Mouse (Mus musculus) CH12.LX (cell line): ENCODE data around the gene Gm20388. TPM values are rescaled to one million over a fixed set of nuclear protein-coding genes. Genes with fewer than 3 reads are reported as not detected.

ENCODE experiments used
- DNase-seq: peaks from one replicate; pipeline ENCODE4 v3.0.0-alpha.2; 2013; ENCODE audit errors: extremely low read depth
- H3K27ac ChIP-seq: 2 replicates; pipeline ENCODE4 v1.5.1; 2012; ENCODE audit warnings: low read depth, mild to moderate bottlenecking, control low read depth, moderate library complexity; ENCODE audit not compliant: insufficient read depth
- H3K27me3 ChIP-seq: replicated peaks from 2 replicates; pipeline ENCODE3; 2012; ENCODE audit warnings: inconsistent platforms
- H3K36me3 ChIP-seq, 2 experiments: replicated peaks in 1 of 2; 2 replicates each; pipeline versions ENCODE3 to v1.6.1; 2012; ENCODE audit warnings: inconsistent platforms in 1 of 2, low read length in 1 of 2, mild to moderate bottlenecking in 1 of 2, mixed read lengths in 1 of 2, moderate library complexity in 1 of 2; ENCODE audit not compliant: control insufficient read depth in 1 of 2, insufficient read depth in 1 of 2
- H3K4me1 ChIP-seq, 2 experiments: 2 replicates each; pipeline ENCODE4 v1.6.1; 2012; ENCODE audit warnings: inconsistent platforms in 1 of 2, moderate library complexity in 1 of 2; ENCODE audit not compliant: insufficient read depth in 2 of 2, control insufficient read depth in 1 of 2
- H3K4me2 ChIP-seq: 2 replicates; pipeline ENCODE4 v1.6.1; 2012; ENCODE audit warnings: low read depth, mild to moderate bottlenecking, control low read depth; ENCODE audit not compliant: poor library complexity, insufficient read depth, severe bottlenecking
- H3K4me3 ChIP-seq, 3 experiments: fragments of 150-350 bp in 1 of 3; sonication (generic) in 1 of 3; replicated peaks in 1 of 3; 2 replicates each; pipeline versions ENCODE3 to v1.5.1; 2011 to 2012; ENCODE audit warnings: low read depth in 2 of 3, low read length in 2 of 3, mild to moderate bottlenecking in 2 of 3, moderate library complexity in 2 of 3, control low read depth in 1 of 3, improper control_type of control experiment in 1 of 3, inconsistent platforms in 1 of 3, mixed read lengths in 1 of 3; ENCODE audit not compliant: poor library complexity in 1 of 3
- H3K79me2 ChIP-seq: replicated peaks from 2 replicates; pipeline ENCODE4 v1.6.1; 2012; ENCODE audit warnings: mild to moderate bottlenecking, moderate library complexity; ENCODE audit not compliant: control insufficient read depth, poor library complexity, insufficient read depth, severe bottlenecking; ENCODE audit errors: extremely low read depth
- H3K9ac ChIP-seq: 2 replicates; pipeline ENCODE4 v1.6.1; 2012; ENCODE audit warnings: low read depth, mild to moderate bottlenecking, control low read depth, moderate library complexity; ENCODE audit not compliant: insufficient read depth
- H3K9me3 ChIP-seq: replicated peaks from 2 replicates; pipeline ENCODE3; 2012; ENCODE audit warnings: low read length, inconsistent platforms, mixed read lengths
- BHLHE40 ChIP-seq: IDR thresholded peaks from 2 replicates; pipeline ENCODE4 v1.6.1; 2011; ENCODE audit warnings: mild to moderate bottlenecking, low read depth, low read length, improper control_type of control experiment
- CHD1 ChIP-seq: IDR thresholded peaks from 2 replicates; pipeline ENCODE4 v1.6.1; 2012; ENCODE audit warnings: low read depth, low read length, improper control_type of control experiment, inconsistent platforms
- CTCF ChIP-seq, 2 experiments: IDR thresholded peaks in 1 of 2; conservative IDR thresholded peaks in 1 of 2; 2 replicates each; pipeline ENCODE4 v1.5.1; 2011 to 2012; ENCODE audit warnings: low read depth in 2 of 2, low read length in 2 of 2, improper control_type of control experiment in 1 of 2, inconsistent platforms in 1 of 2, mild to moderate bottlenecking in 1 of 2, moderate library complexity in 1 of 2
- E2F4 ChIP-seq: IDR thresholded peaks from 2 replicates; pipeline ENCODE4 v1.6.1; 2011; ENCODE audit warnings: low read depth, low read length, improper control_type of control experiment; ENCODE audit not compliant: insufficient replicate concordance
- ELF1 ChIP-seq: IDR thresholded peaks from 2 replicates; pipeline ENCODE4 v1.6.1; 2014; ENCODE audit warnings: low read depth, mild to moderate bottlenecking, inconsistent platforms, low read length, improper control_type of control experiment
- EP300 ChIP-seq: IDR thresholded peaks from 2 replicates; pipeline ENCODE4 v1.6.1; 2011; ENCODE audit warnings: low read length, improper control_type of control experiment
- HCFC1 ChIP-seq: IDR thresholded peaks from 2 replicates; pipeline ENCODE4 v1.6.1; 2012; ENCODE audit warnings: low read depth, mild to moderate bottlenecking, inconsistent platforms, low read length, improper control_type of control experiment
- IRF4 ChIP-seq: IDR thresholded peaks from 2 replicates; pipeline ENCODE4 v1.6.1; 2014; ENCODE audit warnings: low read depth, mild to moderate bottlenecking, inconsistent platforms, low read length, improper control_type of control experiment
- JUND ChIP-seq: conservative IDR thresholded peaks from 2 replicates; pipeline ENCODE4 v1.6.1; 2011; ENCODE audit warnings: low read depth, low read length, improper control_type of control experiment
- KAT2A ChIP-seq: IDR thresholded peaks from 2 replicates; pipeline ENCODE4 v1.6.1; 2012; ENCODE audit warnings: low read length, improper control_type of control experiment, inconsistent platforms; ENCODE audit not compliant: insufficient replicate concordance
- MAFK ChIP-seq: IDR thresholded peaks from 2 replicates; pipeline ENCODE4 v1.6.1; 2011; ENCODE audit warnings: low read length, improper control_type of control experiment; ENCODE audit not compliant: insufficient replicate concordance
- MEF2A ChIP-seq: IDR thresholded peaks from 2 replicates; pipeline ENCODE4 v1.6.1; 2014; ENCODE audit warnings: low read depth, mild to moderate bottlenecking, inconsistent platforms, low read length, improper control_type of control experiment, borderline replicate concordance
- MXI1 ChIP-seq: IDR thresholded peaks from 2 replicates; pipeline ENCODE4 v1.6.1; 2011; ENCODE audit warnings: mild to moderate bottlenecking, low read depth, low read length, improper control_type of control experiment
- MYC ChIP-seq: IDR thresholded peaks from 2 replicates; pipeline ENCODE4 v1.6.1; 2011; ENCODE audit warnings: low read depth, mild to moderate bottlenecking, improper control_type of control experiment, low read length
- NELFE ChIP-seq: IDR thresholded peaks from 2 replicates; pipeline ENCODE4 v1.6.1; 2011; ENCODE audit warnings: low read depth, low read length, improper control_type of control experiment
- NRF1 ChIP-seq: IDR thresholded peaks from 2 replicates; pipeline ENCODE4 v1.6.1; 2014; ENCODE audit warnings: low read depth, mild to moderate bottlenecking, inconsistent platforms, low read length, improper control_type of control experiment, moderate library complexity
- POLR2A ChIP-seq: IDR thresholded peaks from 2 replicates; pipeline ENCODE4 v1.6.1; 2011; ENCODE audit warnings: low read depth, mild to moderate bottlenecking, improper control_type of control experiment, low read length
- POLR2AphosphoS2 ChIP-seq: IDR thresholded peaks from 2 replicates; pipeline ENCODE4 v1.6.1; 2011; ENCODE audit warnings: low read depth, low read length, improper control_type of control experiment
- RAD21 ChIP-seq: IDR thresholded peaks from 2 replicates; pipeline ENCODE4 v1.6.1; 2011; ENCODE audit warnings: low read depth, mild to moderate bottlenecking, low read length, improper control_type of control experiment, moderate library complexity
- RCOR1 ChIP-seq: conservative IDR thresholded peaks from 2 replicates; pipeline ENCODE4 v1.6.1; 2012; ENCODE audit warnings: low read depth, mild to moderate bottlenecking, inconsistent platforms, low read length, improper control_type of control experiment
- SIN3A ChIP-seq: IDR thresholded peaks from 2 replicates; pipeline ENCODE4 v1.6.1; 2012; ENCODE audit warnings: low read length, improper control_type of control experiment, inconsistent platforms
- SMC3 ChIP-seq: IDR thresholded peaks from 2 replicates; pipeline ENCODE4 v1.6.1; 2011; ENCODE audit warnings: low read depth, low read length, improper control_type of control experiment
- TCF12 ChIP-seq: IDR thresholded peaks from 2 replicates; pipeline ENCODE4 v1.6.1; 2014; ENCODE audit warnings: low read depth, mild to moderate bottlenecking, inconsistent platforms, low read length, improper control_type of control experiment
- USF2 ChIP-seq: conservative IDR thresholded peaks from 2 replicates; pipeline ENCODE4 v1.6.1; 2011; ENCODE audit warnings: low read depth, low read length, improper control_type of control experiment
- ZKSCAN1 ChIP-seq: IDR thresholded peaks from 2 replicates; pipeline ENCODE4 v1.6.1; 2012; ENCODE audit warnings: low read depth, inconsistent platforms, low read length, improper control_type of control experiment, borderline replicate concordance
- ZMIZ1 ChIP-seq: IDR thresholded peaks from 2 replicates; pipeline ENCODE4 v1.6.1; 2012; ENCODE audit warnings: low read depth, mild to moderate bottlenecking, inconsistent platforms, low read length, improper control_type of control experiment
- dilution Hi-C: fragments of 300-500 bp; cut with MboI; formaldehyde crosslinking; loops from 2 replicates; pipeline ENCODE4 v1.14.3; 2020; ENCODE audit warnings: low sequenced_read_pairs; ENCODE audit not compliant: extremely low pct_unique_long_range_greater_than_20kb, extremely low pct_ligation_motif_present
- in situ Hi-C: fragments of 300-500 bp; cut with MboI; formaldehyde crosslinking; loops from 3 replicates; pipeline ENCODE4 v1.14.3; 2019; ENCODE audit warnings: low sequenced_read_pairs, low pct_ligation_motif_present, low pct_unique_long_range_greater_than_20kb, mixed read lengths
- polyA plus RNA-seq: library from polyadenylated mRNA; unstranded; fragments of >175 nt; gene quantifications from 2 replicates; pipeline ENCODE4 v1.2.1, GENCODE M21; 2012; ENCODE audit warnings: low read depth; ENCODE audit not compliant: insufficient read length
- total RNA-seq, 2 experiments: library from RNA; depleted of rRNA; stranded (reverse); fragments of 300-350 nt in 1 of 2; fragments of >200 nt in 1 of 2; gene quantifications; 2 replicates each; pipeline ENCODE4 v1.2.3; 2012 to 2014

Gm20388 gene
- total and polyA plus RNA-seq, 3 experiments = 14.8 to 26.3 (median 22.2) TPM

DNA sequence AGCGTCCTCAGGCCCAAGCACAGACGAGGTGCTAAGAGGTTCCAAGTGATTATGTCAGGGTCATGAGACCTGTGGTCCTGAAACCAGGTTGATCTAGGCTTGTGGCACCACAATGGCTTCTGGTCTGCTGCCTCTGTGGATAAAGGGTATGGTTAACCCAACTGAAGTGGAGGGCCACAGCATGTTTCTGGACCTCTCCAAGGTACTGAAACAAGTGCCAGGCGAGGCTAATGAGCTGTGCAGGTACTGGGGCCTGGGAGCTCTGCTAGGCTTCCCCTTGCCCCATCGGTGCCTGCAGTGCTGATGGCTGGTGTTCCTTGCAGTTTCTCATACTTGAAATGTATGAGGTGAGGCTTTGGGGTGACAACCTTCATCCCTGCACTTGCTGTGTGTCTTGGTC is 2826.4 kb downstream of the Gm20388 start:
- Histone ChIP-seq H3K9me3 (no peaks in the 10 kb centered on the region), H3K9ac (no peak overlapping the region), H3K4me3 (no peak overlapping the region), H3K36me3 (no peaks in the 10 kb centered on the region), H3K79me2 (no peaks in the 10 kb centered on the region), H3K4me2 (no peak overlapping the region), H3K27me3 (peaks cover 10% of the 10 kb centered on the region), H3K27ac (no peak overlapping the region), H3K4me1 (peaks cover 11 to 29% of the 10 kb centered on the region in 2 experiments)
- dilution Hi-C loops (no loop called here), in situ Hi-C loops (no loop called here)
- DNase-seq = peak; percentile 34
- TF ChIP-seq NELFE = no peak
- no peak for TF ChIP-seq ZMIZ1
- 0 out of 2 replicates have a peak, but pooled peaks have one; percentile 64 for TF ChIP-seq MXI1

- no peak overlapping the region for H3K4me3 ChIP-seq
- H3K4me1 ChIP-seq = peaks cover 11 to 29% of the 10 kb centered on the region in 2 experiments
- no peaks in the 10 kb centered on the region for H3K79me2 ChIP-seq
- H3K27me3 ChIP-seq = peaks cover 10% of the 10 kb centered on the region
- H3K36me3 ChIP-seq = no peaks in the 10 kb centered on the region
- no peak overlapping the region for H3K27ac ChIP-seq
- no peak overlapping the region for H3K9ac ChIP-seq
- no peaks in the 10 kb centered on the region for H3K9me3 ChIP-seq
- dilution Hi-C loops (no loop called here), in situ Hi-C loops (no loop called here)
- no peak for TF ChIP-seq MXI1
- TF ChIP-seq JUND = no peak
- no peak for TF ChIP-seq IRF4
- no peak for DNase-seq
- H3K4me2 ChIP-seq = no peak overlapping the region
Measured at GRCm38 (mm10) chr8:122737886-122738285, 2827.2 kb downstream of the Gm20388 start.

- Histone ChIP-seq H3K27ac (no peak overlapping the region), H3K4me1 (peaks cover 11 to 29% of the 10 kb centered on the region in 2 experiments)
- TF ChIP-seq POLR2AphosphoS2 = no peak
- no peak for TF ChIP-seq NELFE
- 0 out of 2 replicates have a peak, but pooled peaks have one; percentile 38 for TF ChIP-seq SIN3A
- no peak; a peak in 1 of 4 replicates for TF ChIP-seq CTCF (conservative IDR thresholded peaks at IDR 0.05 in 1 of 2, IDR thresholded peaks at IDR 0.05 in 1 of 2; ENCODE audit: low read depth in 2 of 2, low read length in 2 of 2)
- 0 out of 2 replicates have a peak, but pooled peaks have one; percentile 15 for TF ChIP-seq EP300
- TF ChIP-seq SMC3 = peak; percentile 18; the same call in 1 of the 2 replicates
- TF ChIP-seq TCF12 = peak; percentile 55
- no peak for TF ChIP-seq E2F4
- no peak for TF ChIP-seq MYC
- TF ChIP-seq RCOR1 = no peak
- TF ChIP-seq MEF2A = no peak
- TF ChIP-seq BHLHE40 = 0 out of 2 replicates have a peak, but pooled peaks have one; percentile 34
- TF ChIP-seq ELF1 = no peak
- TF ChIP-seq RAD21 = peak; percentile 5
- no peak for TF ChIP-seq POLR2A
- TF ChIP-seq CHD1 = no peak
- TF ChIP-seq KAT2A = no peak
- TF ChIP-seq NRF1 = no peak
- no peak for TF ChIP-seq MAFK
- TF ChIP-seq ZKSCAN1 = no peak
- no peak for TF ChIP-seq USF2
- no peak for TF ChIP-seq HCFC1
Measured at GRCm38 (mm10) chr8:122739102-122739725, 2828.6 kb downstream of the Gm20388 start.

More at GRCm38 (mm10) chr8:122739102-122739725, 2828.6 kb downstream of the Gm20388 start:
- H3K9me3 ChIP-seq = no peaks in the 10 kb centered on the region
- H3K4me3 ChIP-seq = no peak overlapping the region
- dilution Hi-C loops (no loop called here), in situ Hi-C loops (no loop called here)
- DNase-seq = peak; percentile 76
- peaks cover 11% of the 10 kb centered on the region for H3K27me3 ChIP-seq
- no peak overlapping the region for H3K4me2 ChIP-seq
- no peaks in the 10 kb centered on the region for H3K79me2 ChIP-seq
- no peak overlapping the region for H3K9ac ChIP-seq
- no peaks in the 10 kb centered on the region for H3K36me3 ChIP-seq
